Mouse (Mus musculus): Measurements from ENCODE around the gene Vti1a. TPM values are rescaled to one million over a fixed set of nuclear protein-coding genes. Genes with fewer than 3 reads are reported as not detected.

Gene Vti1a
- polyA plus RNA-seq, 1 experiment from 2014 or later: 29.8 TPM

GRCm38 (mm10) chr19:55662521-55663223 lies 346.6 kb downstream of the Vti1a start:
- peak overlapping the region; percentile 92 for H3K27ac ChIP-seq
- H3K36me3 ChIP-seq: no peaks in the 10 kb centered on the region
- H3K4me1 ChIP-seq: peaks cover 49% of the 10 kb centered on the region
- WGBS: 16% methylated on average over 5 of the region's 5 CpGs
- H3K4me3 ChIP-seq: peak overlapping the region; percentile 18; the same call in 1 of the 2 replicates
- DNase-seq (ENCODE audit: low spot score): peak; percentile 86
- no peaks in the 10 kb centered on the region for H3K9me3 ChIP-seq (replicated peaks)
- H3K27me3 ChIP-seq (ENCODE audit: low read depth, poor library complexity, severe bottlenecking): peaks cover 28% of the 10 kb centered on the region

GRCm38 (mm10) chr19:55667787-55668186 lies 351.7 kb downstream of the Vti1a start:
- no peaks in the 10 kb centered on the region for H3K9me3 ChIP-seq (replicated peaks)
- peaks cover 9% of the 10 kb centered on the region for H3K27me3 ChIP-seq (ENCODE audit: low read depth, poor library complexity, severe bottlenecking)
- peak overlapping the region; percentile 73 for H3K27ac ChIP-seq
- peaks cover 52% of the 10 kb centered on the region for H3K4me1 ChIP-seq
- WGBS: 47% methylated on average over 9 of the region's 9 CpGs
- peak; percentile 62 for DNase-seq (ENCODE audit: low spot score)
- H3K4me3 ChIP-seq: no peak overlapping the region
- H3K36me3 ChIP-seq: no peaks in the 10 kb centered on the region

- Histone ChIP-seq H3K4me3 (no peak overlapping the region), H3K9me3 (replicated peaks) (no peaks in the 10 kb centered on the region), H3K36me3 (no peaks in the 10 kb centered on the region), H3K27ac (peak overlapping the region; percentile 73), H3K4me1 (peaks cover 41% of the 10 kb centered on the region), H3K27me3 (ENCODE audit: low read depth, poor library complexity, severe bottlenecking) (peaks cover 9% of the 10 kb centered on the region)
- WGBS: 22% methylated on average over 9 of the region's 9 CpGs
- peak; percentile 64 for DNase-seq (ENCODE audit: low spot score)
These were observed 352.8 kb downstream of the Vti1a start for GRCm38 (mm10) chr19:55668896-55669295.

Other genes starting within 250 kb of the Vti1a start
- 15.8 and 16.2 TPM in 2 replicates for gene Gpam, start 189.1 kb upstream of the Vti1a start, polyA plus RNA-seq (2016; fragmentation: Nextera tagmentation; extraction: Ambion mirVana)
- gene Tectb, start 135.6 kb upstream of the Vti1a start, polyA plus RNA-seq (2016; fragmentation: Nextera tagmentation; extraction: Ambion mirVana): not detected in 2 replicates
- not detected in 2 replicates for gene Gucy2g, start 75.1 kb upstream of the Vti1a start, polyA plus RNA-seq (2016; fragmentation: Nextera tagmentation; extraction: Ambion mirVana)
- 15.4 and 25.6 TPM in 2 replicates for gene Acsl5, start 64.4 kb upstream of the Vti1a start, polyA plus RNA-seq (2016; fragmentation: Nextera tagmentation; extraction: Ambion mirVana)
- gene Zdhhc6, start 263 bp upstream of the Vti1a start, polyA plus RNA-seq (2016; fragmentation: Nextera tagmentation; extraction: Ambion mirVana): 113 and 120 TPM in 2 replicates

Measured in limb, embryonic 10.5 days (tissue).